Mouse (Mus musculus): Measurements from ENCODE around the gene Cdk15. TPM values are rescaled to one million over a fixed set of nuclear protein-coding genes. Genes with fewer than 3 reads are reported as not detected.

Gene Cdk15
- total RNA-seq, 2 experiments from 2014 or later: 0.58 to 0.68 TPM

DNA sequence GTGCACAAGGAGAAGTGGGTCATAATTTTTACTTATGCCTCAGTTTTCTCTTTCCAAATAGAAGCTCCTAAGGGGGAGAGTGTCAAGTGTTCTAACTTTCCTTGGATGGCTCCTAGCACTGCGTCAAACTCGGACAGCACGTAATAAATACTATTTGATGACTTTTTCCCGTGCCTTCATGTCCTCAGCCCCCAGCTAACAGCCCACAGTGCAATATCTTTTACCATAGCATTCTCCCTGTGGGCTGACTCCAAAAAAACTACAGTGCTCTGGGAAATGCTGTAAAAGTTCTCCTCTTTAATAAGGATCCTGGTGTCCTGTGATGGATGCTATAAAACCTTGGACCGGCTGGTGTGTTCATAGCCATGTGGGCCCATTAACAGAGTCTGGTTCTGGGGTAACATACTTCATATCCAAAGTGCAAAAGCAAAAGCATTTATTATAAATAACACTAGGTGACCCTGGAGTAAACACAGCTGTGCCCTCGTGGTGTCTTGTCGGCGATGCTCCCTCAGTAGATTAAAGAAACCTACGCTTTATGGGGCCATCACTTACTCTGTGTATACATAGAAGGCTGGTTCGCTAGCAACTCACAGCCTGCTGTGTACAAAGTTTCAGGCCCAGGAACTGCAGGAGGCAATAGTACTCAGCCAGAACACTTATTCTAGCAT, 112.1 kb downstream of the Cdk15 start:
- intact Hi-C loops (cut with DNase I): no loop called here
- Histone ChIP-seq H3K4me3 (no peak overlapping the region), H3K27ac (no peak overlapping the region)
- no peak for DNase-seq (ENCODE audit: extremely low spot score in 1 of 2, low spot score in 2 of 2)
- TF ChIP-seq CTCF (IDR thresholded peaks at IDR 0.05): no peak

DNA sequence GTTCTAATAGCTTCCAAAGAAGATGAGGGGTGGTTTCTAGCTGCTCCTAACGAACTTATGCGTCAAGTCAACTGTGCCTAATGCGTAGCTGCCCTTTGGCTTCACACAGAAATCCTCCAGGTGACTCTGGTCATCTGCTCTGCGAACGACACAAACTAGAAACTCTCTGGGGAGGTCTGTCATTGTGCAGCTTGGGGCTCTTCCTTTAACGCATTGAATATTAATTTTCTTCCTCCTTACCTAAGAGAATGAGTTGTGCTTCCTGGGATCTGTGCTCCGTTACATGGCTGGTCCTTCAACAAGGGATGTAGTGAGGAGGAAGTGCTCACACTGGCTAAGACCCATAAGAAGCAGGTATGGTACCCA, 112.6 kb downstream of the Cdk15 start:
- no peak for DNase-seq (ENCODE audit: extremely low spot score in 1 of 2, low spot score in 2 of 2)

DNA sequence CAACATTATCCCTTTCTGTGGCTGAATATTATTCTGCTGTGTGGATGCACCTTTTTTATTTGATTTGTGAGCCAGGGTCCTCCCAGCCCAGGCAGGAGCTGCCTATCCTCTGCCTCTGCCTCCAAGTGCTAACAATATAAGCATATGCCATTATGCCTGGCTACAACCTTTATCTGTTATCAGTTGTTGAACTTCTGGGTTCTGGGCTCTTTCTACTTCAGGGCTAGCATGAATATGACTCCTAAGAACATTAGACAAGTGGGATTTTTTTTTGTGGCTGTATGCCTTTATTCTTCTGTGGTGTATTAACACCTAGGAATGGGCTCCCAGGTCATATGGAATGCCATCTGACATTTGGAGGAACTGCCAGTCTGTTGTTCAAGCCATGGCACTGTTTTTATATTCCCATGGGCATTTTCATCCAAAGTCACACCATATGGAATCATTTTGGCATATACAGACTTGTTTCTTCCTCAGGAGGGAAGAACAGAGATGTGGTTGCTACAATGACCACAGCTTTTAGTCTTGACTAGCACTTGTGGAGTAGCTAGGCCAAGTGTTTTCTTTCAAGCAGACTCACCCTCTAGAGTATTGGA, 113.7 kb downstream of the Cdk15 start:
- no peak for DNase-seq (ENCODE audit: extremely low spot score in 1 of 2, low spot score in 2 of 2)
- intact Hi-C loops (cut with DNase I): no loop called here
- Histone ChIP-seq H3K27ac (no peak overlapping the region), H3K4me3 (no peak overlapping the region)
- TF ChIP-seq CTCF (IDR thresholded peaks at IDR 0.05): no peak

More for the DNA sequence above, 112.6 kb downstream of the Cdk15 start:
- TF ChIP-seq CTCF (IDR thresholded peaks at IDR 0.05): no peak
- no peak overlapping the region for H3K27ac ChIP-seq
- no peak overlapping the region for H3K4me3 ChIP-seq
- intact Hi-C loops (cut with DNase I): no loop called here

DNA sequence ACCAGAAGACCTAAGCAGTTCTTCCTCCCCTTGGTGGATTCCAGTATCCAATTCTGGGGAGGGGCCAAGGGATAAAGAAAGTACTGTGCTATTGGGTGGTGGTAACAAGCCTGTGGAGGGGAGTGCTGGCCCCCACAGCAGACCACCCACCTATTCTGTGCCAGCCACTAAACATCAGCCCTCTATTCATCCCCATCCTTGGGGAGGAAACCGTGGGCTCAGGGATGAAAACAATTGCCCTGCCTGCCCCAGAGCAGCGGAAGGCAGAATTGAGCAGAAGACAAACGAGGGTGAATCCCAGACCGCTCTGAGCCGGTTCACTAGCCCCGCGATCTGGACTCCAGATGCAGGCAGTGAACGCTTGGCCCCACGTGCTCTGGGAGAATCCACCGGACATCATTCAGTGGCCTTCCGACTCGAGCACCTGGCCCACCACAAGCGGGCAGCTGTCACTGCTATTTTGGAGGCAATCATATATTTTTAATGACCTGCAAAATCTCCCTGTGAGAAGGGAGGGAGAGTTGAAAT, 119.4 kb downstream of the Cdk15 start:
- TF ChIP-seq CTCF (IDR thresholded peaks at IDR 0.05): no peak
- Histone ChIP-seq H3K4me3 (no peak overlapping the region), H3K27ac (no peak overlapping the region)
- intact Hi-C loops (cut with DNase I): no loop called here
- DNase-seq (ENCODE audit: extremely low spot score in 1 of 2, low spot score in 2 of 2): no peak

DNA sequence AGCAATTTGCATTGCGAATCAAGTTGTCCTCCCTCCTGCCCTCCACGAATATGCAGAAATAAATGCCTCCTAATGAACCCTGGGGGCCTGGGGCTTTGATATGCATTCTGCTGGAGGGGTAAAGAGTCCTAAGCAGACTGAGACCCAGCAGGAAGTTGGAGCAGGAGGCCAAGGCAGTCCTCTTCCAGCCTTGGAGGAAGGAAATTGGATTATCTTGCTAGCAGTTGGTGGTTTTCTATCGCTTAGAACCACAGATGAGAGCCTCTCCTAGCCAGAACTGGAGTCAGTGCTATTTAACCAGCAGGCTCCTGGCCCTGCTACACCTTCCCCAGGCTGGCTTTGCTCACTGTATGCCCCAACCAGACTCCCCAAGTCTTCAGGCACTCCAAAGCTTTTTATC, 119.9 kb downstream of the Cdk15 start:
- no peak for DNase-seq (ENCODE audit: extremely low spot score in 1 of 2, low spot score in 2 of 2)
- Histone ChIP-seq H3K4me3 (no peak overlapping the region), H3K27ac (no peak overlapping the region)
- no peak for TF ChIP-seq CTCF (IDR thresholded peaks at IDR 0.05)
- intact Hi-C loops (cut with DNase I): no loop called here

DNA sequence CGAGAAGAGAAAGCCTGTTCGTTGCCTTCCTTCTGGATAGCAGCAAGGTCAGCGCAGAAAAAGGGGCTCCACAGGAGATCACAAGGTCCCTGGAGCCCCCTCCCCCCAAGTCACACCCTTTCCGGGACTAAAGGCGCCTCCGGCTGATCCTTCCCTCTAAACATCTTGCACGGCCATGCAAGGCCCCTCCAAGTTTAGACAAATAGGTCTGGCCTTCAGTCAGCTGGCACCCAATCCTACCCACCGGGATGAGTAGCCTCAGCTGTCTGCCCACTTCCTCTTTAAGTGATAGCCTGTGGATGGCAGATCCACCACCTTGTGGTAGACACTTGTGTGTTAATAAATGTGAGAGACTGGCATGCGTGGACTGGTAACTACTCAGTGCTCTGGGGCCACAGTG, 120.6 kb downstream of the Cdk15 start:
- Histone ChIP-seq H3K4me3 (no peak overlapping the region), H3K27ac (no peak overlapping the region)
- TF ChIP-seq CTCF (IDR thresholded peaks at IDR 0.05): no peak
- no peak for DNase-seq (ENCODE audit: extremely low spot score in 1 of 2, low spot score in 2 of 2)
- intact Hi-C loops (cut with DNase I): no loop called here

DNA sequence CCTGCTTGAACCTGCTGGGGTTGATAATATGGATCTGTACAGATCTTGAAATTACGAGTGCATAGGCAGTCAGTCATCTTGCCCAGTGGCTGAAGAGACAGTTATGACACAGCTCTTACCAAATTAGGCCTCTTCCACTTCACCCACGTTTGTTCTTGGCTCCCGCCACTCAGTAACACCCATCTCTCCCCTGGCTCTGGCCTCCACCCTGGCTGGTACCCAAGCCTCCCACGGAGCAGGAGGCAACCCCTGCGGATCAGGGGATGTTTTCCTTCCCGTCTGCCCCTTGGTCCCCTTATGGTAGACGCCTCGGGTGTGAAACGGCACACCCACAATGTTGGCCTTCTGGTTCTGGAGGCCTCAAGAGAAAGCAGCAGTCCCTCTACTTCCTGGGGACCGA, 124.2 kb downstream of the Cdk15 start:
- TF ChIP-seq CTCF (IDR thresholded peaks at IDR 0.05): no peak
- intact Hi-C loops (cut with DNase I): no loop called here
- Histone ChIP-seq H3K4me3 (no peak overlapping the region), H3K27ac (no peak overlapping the region)
- peak in 1 of 2 experiments; percentile 29 for DNase-seq (ENCODE audit: extremely low spot score in 1 of 2, low spot score in 2 of 2)

DNA sequence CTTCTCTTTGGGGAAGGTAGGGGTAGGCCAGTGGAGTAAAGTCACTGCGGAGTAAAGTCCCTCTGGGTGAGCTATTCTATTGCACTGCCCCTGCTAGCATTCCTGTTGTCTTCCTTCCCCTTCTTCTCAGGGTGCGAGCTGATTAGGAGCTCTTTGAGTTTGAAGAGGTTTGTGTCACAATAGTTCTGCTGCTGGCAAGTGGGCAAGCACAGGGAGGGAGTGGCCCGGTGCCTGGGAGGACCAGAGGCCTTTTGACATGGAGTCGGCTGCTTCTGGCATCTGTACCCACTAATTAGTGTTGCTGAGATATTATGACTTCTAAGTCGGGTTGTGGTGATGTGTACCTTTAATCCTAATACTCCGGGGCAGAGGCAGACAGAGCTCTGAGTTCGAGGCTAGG, 124.8 kb downstream of the Cdk15 start:
- H3K4me3 ChIP-seq: no peak overlapping the region
- TF ChIP-seq CTCF (IDR thresholded peaks at IDR 0.05): no peak
- H3K27ac ChIP-seq: no peak overlapping the region
- intact Hi-C loops (cut with DNase I): no loop called here
- no peak for DNase-seq (ENCODE audit: extremely low spot score in 1 of 2, low spot score in 2 of 2)

DNA sequence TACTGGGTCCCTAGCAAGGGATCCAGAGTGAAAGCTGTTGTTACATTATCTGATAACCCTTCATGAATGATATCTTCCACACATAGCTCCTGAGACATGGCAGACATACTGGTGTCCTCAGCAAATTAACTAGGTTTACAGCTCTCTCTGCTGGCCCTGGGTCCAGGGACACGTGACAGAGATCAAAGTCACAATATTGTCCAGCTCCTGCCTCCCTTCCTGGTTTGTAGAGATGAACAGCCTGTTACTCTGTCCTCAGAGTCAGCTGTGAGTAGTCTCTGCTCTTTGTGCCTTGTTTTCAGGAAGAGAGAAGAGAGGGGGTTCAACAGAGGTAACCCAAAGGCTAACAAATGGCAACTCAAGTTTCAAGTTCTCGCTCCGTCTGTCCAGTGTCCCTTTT, 125.8 kb downstream of the Cdk15 start:
- DNase-seq (ENCODE audit: extremely low spot score in 1 of 2, low spot score in 2 of 2): no peak
- no peak for TF ChIP-seq CTCF (IDR thresholded peaks at IDR 0.05)
- Histone ChIP-seq H3K4me3 (no peak overlapping the region), H3K27ac (no peak overlapping the region)
- intact Hi-C loops (cut with DNase I): no loop called here

DNA sequence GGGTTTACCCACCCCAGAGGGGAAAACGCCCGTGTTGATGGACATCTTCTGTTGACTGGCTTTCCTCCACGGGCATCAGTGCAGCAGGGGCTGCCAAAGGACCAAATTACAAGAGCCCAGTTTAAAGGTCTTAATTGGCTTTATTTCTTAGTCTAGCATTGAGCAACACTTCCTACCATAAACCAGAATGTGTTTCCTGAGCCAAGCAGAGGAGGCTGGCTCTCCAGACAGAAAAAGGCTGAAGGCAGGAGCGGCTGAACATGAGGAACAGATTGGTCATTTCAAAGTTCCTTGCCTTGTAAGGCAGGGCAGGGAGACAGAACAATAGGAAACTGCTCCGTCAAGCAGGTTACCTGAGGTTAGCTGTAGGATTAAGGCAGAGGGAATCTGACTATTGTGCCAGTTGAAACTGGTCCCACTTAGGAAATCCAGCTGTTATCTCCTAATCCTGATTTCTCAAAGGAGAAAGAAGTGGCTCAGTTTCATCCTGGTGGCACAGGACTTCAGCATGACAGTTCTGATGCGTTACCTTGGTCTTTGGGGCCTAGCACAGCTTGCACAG, 126.4 kb downstream of the Cdk15 start:
- no peak for TF ChIP-seq CTCF (IDR thresholded peaks at IDR 0.05)
- Histone ChIP-seq H3K4me3 (no peak overlapping the region), H3K27ac (no peak overlapping the region)
- intact Hi-C loops (cut with DNase I): no loop called here
- no peak for DNase-seq (ENCODE audit: extremely low spot score in 1 of 2, low spot score in 2 of 2)

DNA sequence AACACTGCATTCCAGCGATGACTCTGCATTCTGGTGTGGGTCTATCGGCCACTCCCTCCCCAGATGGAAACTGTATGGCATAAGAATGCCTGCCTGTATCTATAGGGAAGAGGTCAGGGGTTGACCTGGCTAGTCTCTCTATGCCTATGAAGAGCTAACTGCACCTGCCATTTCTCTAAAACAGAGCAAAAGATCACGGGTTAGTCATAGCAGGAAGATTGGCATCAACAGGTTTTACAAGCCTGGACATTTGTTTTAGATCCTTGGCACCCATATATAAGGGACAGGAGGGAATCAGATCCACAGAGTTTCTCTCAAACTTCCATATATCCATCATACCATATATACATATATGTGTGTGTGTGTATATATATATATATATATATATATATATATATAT, 127.7 kb downstream of the Cdk15 start:
- intact Hi-C loops (cut with DNase I): no loop called here
- Histone ChIP-seq H3K4me3 (no peak overlapping the region), H3K27ac (no peak overlapping the region)
- TF ChIP-seq CTCF (IDR thresholded peaks at IDR 0.05): no peak
- no peak for DNase-seq (ENCODE audit: extremely low spot score in 1 of 2, low spot score in 2 of 2)

DNA sequence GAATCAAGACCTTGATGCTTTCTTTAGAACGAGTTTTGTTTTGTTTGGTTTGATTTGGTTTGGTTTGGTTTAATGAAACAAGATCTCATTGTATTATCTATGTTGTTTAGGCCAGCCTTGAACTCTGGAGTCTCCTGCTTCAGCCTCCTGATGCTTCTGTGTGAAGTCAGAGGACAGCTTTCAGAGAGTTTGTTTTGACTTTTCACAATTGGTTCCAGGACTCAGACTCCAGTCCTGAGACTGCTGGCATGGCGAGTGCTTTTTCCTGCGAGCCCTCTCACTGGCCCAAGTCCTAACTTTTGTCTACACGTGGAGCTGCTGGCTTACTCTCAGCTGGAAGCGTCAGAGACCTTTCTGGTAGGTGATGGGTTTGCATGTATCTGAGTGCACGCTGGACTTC, 128.9 kb downstream of the Cdk15 start:
- no peak overlapping the region for H3K4me3 ChIP-seq
- no peak for DNase-seq (ENCODE audit: extremely low spot score in 1 of 2, low spot score in 2 of 2)
- H3K27ac ChIP-seq: no peak overlapping the region
- intact Hi-C loops (cut with DNase I): no loop called here
- TF ChIP-seq CTCF (IDR thresholded peaks at IDR 0.05): no peak

Data from left cerebral cortex, adult 2 months (tissue).